Mouse (Mus musculus): ENCODE data around the gene Tada3.

DNA sequence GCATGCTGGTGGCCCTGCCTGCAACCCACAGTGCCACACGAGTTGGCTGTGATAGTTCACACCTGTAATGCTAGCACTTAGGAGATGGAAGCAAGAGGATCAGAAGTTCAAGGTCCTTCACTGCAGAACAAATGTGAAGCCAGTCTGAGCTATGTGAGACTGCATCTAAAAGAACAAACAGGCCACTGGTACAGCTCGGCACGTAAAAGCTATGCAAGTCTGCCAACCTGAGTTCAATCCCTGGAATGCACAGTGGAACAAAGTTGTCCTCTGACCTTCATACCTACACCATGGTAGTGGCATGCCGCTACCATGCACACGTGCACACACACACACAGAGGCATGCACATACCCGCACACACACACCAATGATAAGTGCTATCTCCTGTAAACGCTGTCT, 46.5 kb upstream of the Tada3 start:
- TF ChIP-seq POLR2A (IDR thresholded peaks at IDR 0.05; ENCODE audit: control insufficient read depth, low read depth, low read length) (no peak), CTCF (IDR thresholded peaks at IDR 0.05; ENCODE audit: control insufficient read depth, insufficient read depth, insufficient replicate concordance, low read depth, low read length) (no peak)

Measured in testis, adult 2 months (tissue).